Mouse (Mus musculus): ENCODE results near the gene Henmt1. TPM values are rescaled to one million over a fixed set of nuclear protein-coding genes. Genes with fewer than 3 reads are reported as not detected.

Henmt1 gene
- polyA plus RNA-seq, 1 experiment from 2014 or later = 0.42 TPM

- WGBS = 80% methylated on average over 13 of the region's 13 CpGs
These were observed 34.4 kb downstream of the Henmt1 start for GRCm38 (mm10) chr3:108973980-108974660.

GRCm38 (mm10) chr3:108974920-108975485 lies 35.3 kb downstream of the Henmt1 start:
- Histone ChIP-seq H3K36me3 (ENCODE audit: insufficient read depth, low read length) (0 out of 2 replicates have a peak, but pooled peaks cover 18% of the 10 kb centered on the region), H3K27ac (no peak overlapping the region), H3K4me2 (ENCODE audit: low read length) (no peak overlapping the region), H3K4me3 (replicated peaks; ENCODE audit: low read depth, low read length) (no peak overlapping the region), H3K27me3 (ENCODE audit: insufficient read depth, low read length) (no peaks in the 10 kb centered on the region), H3K9me3 (replicated peaks; ENCODE audit: low read length) (no peaks in the 10 kb centered on the region), H3K4me1 (replicated peaks; ENCODE audit: insufficient read depth, low read length) (no peaks in the 10 kb centered on the region), H3K9ac (ENCODE audit: low read depth, low read length) (no peak overlapping the region)
- no peak for TF ChIP-seq CTCF (IDR thresholded peaks at IDR 0.05; ENCODE audit: low read depth)
- DNase-seq (ENCODE audit: low spot score) (peak; percentile 13), ATAC-seq (replicated peaks; ENCODE audit: low FRiP score, low read depth) (peak; percentile 55; the same call in 1 of the 2 replicates)
- WGBS = 54% methylated on average over 15 of the region's 15 CpGs

More at GRCm38 (mm10) chr3:108973980-108974660, 34.4 kb downstream of the Henmt1 start:
- H3K4me1 ChIP-seq (replicated peaks; ENCODE audit: insufficient read depth, low read length) = no peaks in the 10 kb centered on the region
- DNase-seq (ENCODE audit: low spot score) (no peak), ATAC-seq (replicated peaks; ENCODE audit: low FRiP score, low read depth) (no peak)
- H3K27me3 ChIP-seq (ENCODE audit: insufficient read depth, low read length) = no peaks in the 10 kb centered on the region
- no peak overlapping the region for H3K4me2 ChIP-seq (ENCODE audit: low read length)
- no peak overlapping the region for H3K4me3 ChIP-seq (replicated peaks; ENCODE audit: low read depth, low read length)
- no peak overlapping the region for H3K27ac ChIP-seq
- H3K36me3 ChIP-seq (ENCODE audit: insufficient read depth, low read length) = 0 out of 2 replicates have a peak, but pooled peaks cover 13% of the 10 kb centered on the region
- no peak overlapping the region for H3K9ac ChIP-seq (ENCODE audit: low read depth, low read length)
- H3K9me3 ChIP-seq (replicated peaks; ENCODE audit: low read length) = no peaks in the 10 kb centered on the region
- no peak for TF ChIP-seq CTCF (IDR thresholded peaks at IDR 0.05; ENCODE audit: low read depth)

- no peak for DNase-seq (ENCODE audit: low spot score)
- peak; percentile 46 for TF ChIP-seq CTCF (IDR thresholded peaks at IDR 0.05; ENCODE audit: low read depth)
- Histone ChIP-seq H3K4me1 (replicated peaks; ENCODE audit: insufficient read depth, low read length) (no peaks in the 10 kb centered on the region), H3K9ac (ENCODE audit: low read depth, low read length) (no peak overlapping the region), H3K4me3 (replicated peaks; ENCODE audit: low read depth, low read length) (no peak overlapping the region), H3K27ac (no peak overlapping the region), H3K27me3 (ENCODE audit: insufficient read depth, low read length) (no peaks in the 10 kb centered on the region), H3K9me3 (replicated peaks; ENCODE audit: low read length) (no peaks in the 10 kb centered on the region), H3K4me2 (ENCODE audit: low read length) (no peak overlapping the region), H3K36me3 (ENCODE audit: insufficient read depth, low read length) (0 out of 2 replicates have a peak, but pooled peaks cover 24% of the 10 kb centered on the region)
- no peak for ATAC-seq (replicated peaks; ENCODE audit: low FRiP score, low read depth)
- 94% methylated on average over 13 of the region's 13 CpGs for WGBS
These were observed 37.8 kb downstream of the Henmt1 start for GRCm38 (mm10) chr3:108977340-108978030.

- H3K36me3 ChIP-seq (ENCODE audit: insufficient read depth, low read length) = 0 out of 2 replicates have a peak, but pooled peaks cover 24% of the 10 kb centered on the region
- no peak overlapping the region for H3K4me2 ChIP-seq (ENCODE audit: low read length)
- no peaks in the 10 kb centered on the region for H3K9me3 ChIP-seq (replicated peaks; ENCODE audit: low read length)
- WGBS = 82% methylated on average over 6 of the region's 6 CpGs
- no peaks in the 10 kb centered on the region for H3K4me1 ChIP-seq (replicated peaks; ENCODE audit: insufficient read depth, low read length)
- H3K9ac ChIP-seq (ENCODE audit: low read depth, low read length) = no peak overlapping the region
- no peaks in the 10 kb centered on the region for H3K27me3 ChIP-seq (ENCODE audit: insufficient read depth, low read length)
- ATAC-seq (replicated peaks; ENCODE audit: low FRiP score, low read depth) = no peak
- H3K4me3 ChIP-seq (replicated peaks; ENCODE audit: low read depth, low read length) = no peak overlapping the region
- no peak for TF ChIP-seq CTCF (IDR thresholded peaks at IDR 0.05; ENCODE audit: low read depth)
- H3K27ac ChIP-seq = no peak overlapping the region
- no peak for DNase-seq (ENCODE audit: low spot score)
These were observed 42.3 kb downstream of the Henmt1 start for GRCm38 (mm10) chr3:108981946-108982345.

- H3K27me3 ChIP-seq (ENCODE audit: insufficient read depth, low read length) = no peaks in the 10 kb centered on the region
- H3K9ac ChIP-seq (ENCODE audit: low read depth, low read length) = no peak overlapping the region
- no peak for DNase-seq (ENCODE audit: low spot score)
- 60% methylated on average over 5 of the region's 5 CpGs for WGBS
- no peak for ATAC-seq (replicated peaks; ENCODE audit: low FRiP score, low read depth)
- no peaks in the 10 kb centered on the region for H3K9me3 ChIP-seq (replicated peaks; ENCODE audit: low read length)
- TF ChIP-seq CTCF (IDR thresholded peaks at IDR 0.05; ENCODE audit: low read depth) = no peak
- no peak overlapping the region for H3K4me2 ChIP-seq (ENCODE audit: low read length)
- no peaks in the 10 kb centered on the region for H3K4me1 ChIP-seq (replicated peaks; ENCODE audit: insufficient read depth, low read length)
- no peak overlapping the region for H3K4me3 ChIP-seq (replicated peaks; ENCODE audit: low read depth, low read length)
- 0 out of 2 replicates have a peak, but pooled peaks cover 14% of the 10 kb centered on the region for H3K36me3 ChIP-seq (ENCODE audit: insufficient read depth, low read length)
- no peak overlapping the region for H3K27ac ChIP-seq
These were observed 44.3 kb downstream of the Henmt1 start for GRCm38 (mm10) chr3:108983989-108984388.

- no peak for ATAC-seq (replicated peaks; ENCODE audit: low FRiP score, low read depth)
- WGBS = 73% methylated on average over 1 of the region's 1 CpGs
These were observed 46.9 kb downstream of the Henmt1 start for GRCm38 (mm10) chr3:108986534-108986933.

More at GRCm38 (mm10) chr3:108986534-108986933, 46.9 kb downstream of the Henmt1 start:
- Histone ChIP-seq H3K4me3 (replicated peaks; ENCODE audit: low read depth, low read length) (no peak overlapping the region), H3K9ac (ENCODE audit: low read depth, low read length) (no peak overlapping the region), H3K27ac (no peak overlapping the region), H3K36me3 (ENCODE audit: insufficient read depth, low read length) (0 out of 2 replicates have a peak, but pooled peaks cover 8% of the 10 kb centered on the region), H3K4me2 (ENCODE audit: low read length) (no peak overlapping the region), H3K9me3 (replicated peaks; ENCODE audit: low read length) (no peaks in the 10 kb centered on the region), H3K4me1 (replicated peaks; ENCODE audit: insufficient read depth, low read length) (no peaks in the 10 kb centered on the region), H3K27me3 (ENCODE audit: insufficient read depth, low read length) (no peaks in the 10 kb centered on the region)
- no peak for TF ChIP-seq CTCF (IDR thresholded peaks at IDR 0.05; ENCODE audit: low read depth)
- no peak for DNase-seq (ENCODE audit: low spot score)
